Mouse (Mus musculus): ENCODE measurements around the gene Coq10a. TPM values are rescaled to one million over a fixed set of nuclear protein-coding genes. Genes with fewer than 3 reads are reported as not detected.

The Coq10a gene
- 50.5 and 53.0 TPM in 2 replicates for polyA plus RNA-seq (2014; fragmentation: Nextera tagmentation; extraction: Ambion mirVana)

GRCm38 (mm10) chr10:128368402-128369217, at the start of gene Coq10a:
Gene Coq10a (minus strand): TSS chr10:128368997.
- peak; percentile 94 for ATAC-seq (ENCODE audit: low FRiP score, low TSS enrichment)
- Histone ChIP-seq H3K36me3 (ENCODE audit: control insufficient read depth, insufficient read depth, low read length) (peaks cover 8% of the 10 kb centered on the region), H3K27me3 (ENCODE audit: control insufficient read depth, insufficient read depth, low read length) (no peaks in the 10 kb centered on the region), H3K4me2 (ENCODE audit: low read length) (peak within 1 kb of the TSS; percentile 91), H3K4me1 (ENCODE audit: control insufficient read depth, insufficient read depth, low read length) (peaks cover 17% of the 10 kb centered on the region), H3K9ac (replicated peaks; ENCODE audit: low read length) (peak within 1 kb of the TSS; percentile 74), H3K27ac (replicated peaks; ENCODE audit: low read depth, low read length) (peak within 1 kb of the TSS; percentile 98), H3K4me3 (replicated peaks; ENCODE audit: low read depth, low read length) (peak within 1 kb of the TSS; percentile 61), H3K9me3 (ENCODE audit: control insufficient read depth, low read length) (no peaks in the 10 kb centered on the region)
- DNase-seq, result peak; percentile 95
- WGBS, result under 1% methylated on average over 84 of the region's 87 CpGs

GRCm38 (mm10) chr10:128414848-128415247, 46.1 kb upstream of the Coq10a start:
- no peak overlapping the region for H3K4me2 ChIP-seq (ENCODE audit: low read length)
- DNase-seq (no peak), ATAC-seq (ENCODE audit: low FRiP score, low TSS enrichment) (no peak)
- H3K36me3 ChIP-seq (ENCODE audit: control insufficient read depth, insufficient read depth, low read length), result peaks cover 51% of the 10 kb centered on the region
- no peaks in the 10 kb centered on the region for H3K27me3 ChIP-seq (ENCODE audit: control insufficient read depth, insufficient read depth, low read length)
- H3K9me3 ChIP-seq (ENCODE audit: control insufficient read depth, low read length), result no peaks in the 10 kb centered on the region
- H3K9ac ChIP-seq (replicated peaks; ENCODE audit: low read length), result no peak overlapping the region
- 95% methylated on average over 5 of the region's 5 CpGs for WGBS
- H3K4me1 ChIP-seq (ENCODE audit: control insufficient read depth, insufficient read depth, low read length), result peaks cover 16% of the 10 kb centered on the region
- no peak overlapping the region for H3K27ac ChIP-seq (replicated peaks; ENCODE audit: low read depth, low read length)
- no peak overlapping the region for H3K4me3 ChIP-seq (replicated peaks; ENCODE audit: low read depth, low read length)

DNA sequence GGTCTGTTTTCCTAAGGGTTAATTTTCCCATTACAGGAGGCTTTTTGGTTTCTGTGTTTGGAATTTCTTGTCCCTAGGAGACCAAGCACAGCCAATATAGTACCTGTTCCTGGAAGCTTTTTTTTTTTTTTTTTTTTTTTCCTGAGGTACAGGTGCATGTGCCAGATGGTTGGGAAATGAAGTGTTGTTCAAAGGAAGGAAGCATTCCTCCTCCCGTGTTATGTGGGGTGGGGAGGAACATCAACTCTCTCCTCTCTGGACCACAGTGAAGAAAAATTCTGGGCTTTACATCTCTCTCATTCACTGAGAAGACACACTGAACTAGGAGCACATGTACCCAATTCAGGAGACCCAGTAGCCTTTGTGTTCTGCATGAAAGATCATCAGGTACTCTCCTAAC, 44.3 kb upstream of the Coq10a start:
- Histone ChIP-seq H3K27ac (replicated peaks; ENCODE audit: low read depth, low read length) (no peak overlapping the region), H3K4me1 (ENCODE audit: control insufficient read depth, insufficient read depth, low read length) (peaks cover 22% of the 10 kb centered on the region), H3K27me3 (ENCODE audit: control insufficient read depth, insufficient read depth, low read length) (no peaks in the 10 kb centered on the region), H3K9ac (replicated peaks; ENCODE audit: low read length) (peak overlapping the region; percentile 84; the same call in 1 of the 2 replicates), H3K4me3 (replicated peaks; ENCODE audit: low read depth, low read length) (no peak overlapping the region), H3K9me3 (ENCODE audit: control insufficient read depth, low read length) (no peaks in the 10 kb centered on the region), H3K36me3 (ENCODE audit: control insufficient read depth, insufficient read depth, low read length) (peaks cover 37% of the 10 kb centered on the region), H3K4me2 (ENCODE audit: low read length) (peak overlapping the region; percentile 98)
- 74% methylated on average over 1 of the region's 1 CpGs for WGBS
- ATAC-seq (ENCODE audit: low FRiP score, low TSS enrichment) (no peak), DNase-seq (no peak)

DNA sequence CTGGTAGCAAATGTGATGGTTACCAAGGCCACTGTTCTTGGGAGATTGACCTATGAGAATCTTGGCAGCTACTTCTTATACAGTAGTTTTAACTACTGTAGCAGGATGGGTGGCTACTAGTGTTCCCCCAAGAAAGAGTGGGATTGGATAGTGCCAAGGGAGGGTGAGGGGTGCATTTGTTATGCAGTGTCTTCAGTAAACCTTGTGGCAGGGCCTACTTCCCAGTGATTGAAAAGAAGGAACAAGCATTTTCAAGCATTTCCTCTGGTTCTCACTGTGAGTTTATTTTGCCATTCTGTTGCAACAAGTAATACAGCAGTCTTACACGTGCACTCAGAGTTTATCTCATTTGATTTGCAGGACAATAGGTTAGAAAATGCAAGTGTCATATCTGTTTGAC, 43.8 kb upstream of the Coq10a start:
- 53% methylated on average over 1 of the region's 1 CpGs for WGBS
- H3K4me3 ChIP-seq (replicated peaks; ENCODE audit: low read depth, low read length), result peak overlapping the region; percentile 97
- H3K4me2 ChIP-seq (ENCODE audit: low read length), result peak overlapping the region; percentile 98
- peaks cover 37% of the 10 kb centered on the region for H3K36me3 ChIP-seq (ENCODE audit: control insufficient read depth, insufficient read depth, low read length)
- H3K9me3 ChIP-seq (ENCODE audit: control insufficient read depth, low read length), result no peaks in the 10 kb centered on the region
- H3K9ac ChIP-seq (replicated peaks; ENCODE audit: low read length), result peak overlapping the region; percentile 84
- H3K4me1 ChIP-seq (ENCODE audit: control insufficient read depth, insufficient read depth, low read length), result peaks cover 25% of the 10 kb centered on the region
- H3K27me3 ChIP-seq (ENCODE audit: control insufficient read depth, insufficient read depth, low read length), result no peaks in the 10 kb centered on the region
- H3K27ac ChIP-seq (replicated peaks; ENCODE audit: low read depth, low read length), result peak overlapping the region; percentile 93
- DNase-seq (no peak), ATAC-seq (ENCODE audit: low FRiP score, low TSS enrichment) (no peak)

- Histone ChIP-seq H3K9me3 (ENCODE audit: control insufficient read depth, low read length) (no peaks in the 10 kb centered on the region), H3K27ac (replicated peaks; ENCODE audit: low read depth, low read length) (peak overlapping the region; percentile 93), H3K9ac (replicated peaks; ENCODE audit: low read length) (peak overlapping the region; percentile 84), H3K27me3 (ENCODE audit: control insufficient read depth, insufficient read depth, low read length) (no peaks in the 10 kb centered on the region), H3K36me3 (ENCODE audit: control insufficient read depth, insufficient read depth, low read length) (peaks cover 35% of the 10 kb centered on the region), H3K4me3 (replicated peaks; ENCODE audit: low read depth, low read length) (peak overlapping the region; percentile 97), H3K4me2 (ENCODE audit: low read length) (peak overlapping the region; percentile 98), H3K4me1 (ENCODE audit: control insufficient read depth, insufficient read depth, low read length) (peaks cover 25% of the 10 kb centered on the region)
- under 1% methylated on average over 14 of the region's 14 CpGs for WGBS
- peak; percentile 66 for DNase-seq
- no peak for ATAC-seq (ENCODE audit: low FRiP score, low TSS enrichment)
Measured at GRCm38 (mm10) chr10:128412055-128412381, 43.2 kb upstream of the Coq10a start.

GRCm38 (mm10) chr10:128411211-128412054, 42.6 kb upstream of the Coq10a start, which contains the start of the genes Nabp2 and Rnf41:
Gene Nabp2 (minus strand): TSS chr10:128411492.
Gene Rnf41 (plus strand): TSS chr10:128411657.
- under 1% methylated on average over 50 of the region's 50 CpGs for WGBS
- peak; percentile 99 for DNase-seq
- Histone ChIP-seq H3K27me3 (ENCODE audit: control insufficient read depth, insufficient read depth, low read length) (no peaks in the 10 kb centered on the region), H3K36me3 (ENCODE audit: control insufficient read depth, insufficient read depth, low read length) (peaks cover 30% of the 10 kb centered on the region), H3K4me2 (ENCODE audit: low read length) (peak within 1 kb of the TSS; percentile 98), H3K27ac (replicated peaks; ENCODE audit: low read depth, low read length) (peak within 1 kb of the TSS; percentile 93), H3K4me3 (replicated peaks; ENCODE audit: low read depth, low read length) (peak within 1 kb of the TSS; percentile 97), H3K9ac (replicated peaks; ENCODE audit: low read length) (peak within 1 kb of the TSS; percentile 84), H3K9me3 (ENCODE audit: control insufficient read depth, low read length) (no peaks in the 10 kb centered on the region), H3K4me1 (ENCODE audit: control insufficient read depth, insufficient read depth, low read length) (peaks cover 25% of the 10 kb centered on the region)
- peak; percentile 93 for ATAC-seq (ENCODE audit: low FRiP score, low TSS enrichment)

DNA sequence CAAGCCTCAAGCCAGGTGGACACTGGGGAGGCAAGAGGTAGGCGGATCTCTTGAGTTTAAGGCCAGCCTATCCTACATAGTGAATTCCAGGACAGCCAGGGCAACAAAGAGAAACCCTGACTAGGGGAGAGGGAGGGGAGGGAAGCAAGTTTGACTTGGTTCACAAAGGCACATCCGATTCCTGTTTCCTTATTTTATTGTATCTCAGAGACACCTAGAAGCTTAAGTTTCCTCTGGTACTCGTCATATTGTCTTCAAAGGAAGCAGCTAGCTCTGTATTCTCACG, 41.7 kb upstream of the Coq10a start:
- peaks cover 25% of the 10 kb centered on the region for H3K4me1 ChIP-seq (ENCODE audit: control insufficient read depth, insufficient read depth, low read length)
- no peak for ATAC-seq (ENCODE audit: low FRiP score, low TSS enrichment)
- 28% methylated on average over 4 of the region's 4 CpGs for WGBS
- no peaks in the 10 kb centered on the region for H3K27me3 ChIP-seq (ENCODE audit: control insufficient read depth, insufficient read depth, low read length)
- H3K36me3 ChIP-seq (ENCODE audit: control insufficient read depth, insufficient read depth, low read length), result peaks cover 30% of the 10 kb centered on the region
- peak overlapping the region; percentile 97 for H3K4me3 ChIP-seq (replicated peaks; ENCODE audit: low read depth, low read length)
- no peak for DNase-seq
- peak overlapping the region; percentile 98 for H3K4me2 ChIP-seq (ENCODE audit: low read length)
- H3K27ac ChIP-seq (replicated peaks; ENCODE audit: low read depth, low read length), result peak overlapping the region; percentile 88; the same call in 1 of the 2 replicates
- no peaks in the 10 kb centered on the region for H3K9me3 ChIP-seq (ENCODE audit: control insufficient read depth, low read length)
- H3K9ac ChIP-seq (replicated peaks; ENCODE audit: low read length), result peak overlapping the region; percentile 84; the same call in 1 of the 2 replicates

DNA sequence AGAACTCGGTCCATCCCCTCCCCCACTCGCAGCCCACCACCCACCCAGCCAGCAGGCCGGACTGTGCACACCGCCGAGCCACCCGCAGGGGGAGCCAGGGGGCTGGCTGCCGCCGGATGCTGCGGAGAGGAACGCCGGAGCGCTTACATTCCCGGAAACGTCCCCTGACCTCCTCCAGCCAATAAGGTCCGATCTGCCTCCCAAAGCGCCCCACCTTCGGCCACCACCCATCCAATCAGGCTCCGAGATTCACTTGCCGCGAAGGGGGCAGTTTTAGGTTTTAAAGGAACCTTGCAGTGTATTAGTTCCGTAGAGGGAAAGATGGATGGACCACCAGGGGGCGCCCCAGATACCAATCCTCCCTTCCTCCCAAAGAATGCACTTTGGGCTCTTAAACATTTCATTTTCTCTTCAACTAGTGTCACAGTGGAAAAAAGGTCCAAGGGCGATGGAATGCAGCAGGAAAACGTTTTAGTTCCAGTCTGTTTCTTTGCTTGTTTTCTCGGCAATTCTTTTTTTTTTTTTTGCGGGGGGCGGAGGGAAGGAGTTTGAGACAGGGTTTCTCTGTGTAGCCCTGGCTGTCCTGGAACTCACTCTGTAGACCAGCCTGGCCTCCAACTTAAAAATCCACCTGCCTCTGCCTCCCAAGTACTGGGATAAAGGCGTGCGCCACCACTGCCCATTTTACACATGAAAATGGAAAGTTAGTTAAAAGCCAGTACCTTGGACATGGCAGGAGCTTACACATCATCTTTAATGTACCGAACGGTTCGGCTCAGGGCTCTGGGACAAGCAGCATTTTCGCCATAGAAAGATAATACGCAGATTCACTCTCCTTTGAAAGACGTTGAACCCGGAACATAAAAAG, 41.1 kb upstream of the Coq10a start:
- DNase-seq, result peak; percentile 97
- H3K9me3 ChIP-seq (ENCODE audit: control insufficient read depth, low read length), result no peaks in the 10 kb centered on the region

More for the DNA sequence above, 41.1 kb upstream of the Coq10a start:
- WGBS, result 6% methylated on average over 36 of the region's 36 CpGs
- Histone ChIP-seq H3K36me3 (ENCODE audit: control insufficient read depth, insufficient read depth, low read length) (peaks cover 27% of the 10 kb centered on the region), H3K4me1 (ENCODE audit: control insufficient read depth, insufficient read depth, low read length) (peaks cover 25% of the 10 kb centered on the region), H3K4me3 (replicated peaks; ENCODE audit: low read depth, low read length) (peak overlapping the region; percentile 97), H3K9ac (replicated peaks; ENCODE audit: low read length) (peak overlapping the region; percentile 66), H3K27ac (replicated peaks; ENCODE audit: low read depth, low read length) (peak overlapping the region; percentile 88), H3K27me3 (ENCODE audit: control insufficient read depth, insufficient read depth, low read length) (no peaks in the 10 kb centered on the region), H3K4me2 (ENCODE audit: low read length) (peak overlapping the region; percentile 98)
- ATAC-seq (ENCODE audit: low FRiP score, low TSS enrichment), result peak; percentile 89
